Mouse (Mus musculus) hindlimb bud, embryonic 11.5 days (tissue): ENCODE data around the gene Rbbp9.
"Not testable (repeated sequence)": the region's sequence is repeated elsewhere in the genome, so short reads cannot be mapped to it uniquely, and the experiment has no call there.

ENCODE experiments used
- DNase-seq: peaks from one replicate; pipeline ENCODE4 v3.0.0-alpha.2; 2012; ENCODE audit warnings: low read depth, low spot score; ENCODE audit errors: extremely low spot score

The Rbbp9 gene

GRCm38 (mm10) chr2:144550529-144550928 lies at the start of gene Rbbp9:
Gene Rbbp9 (minus strand): TSS chr2:144550869.
- DNase-seq: peak; percentile 73

GRCm38 (mm10) chr2:144599831-144600687 lies 49.4 kb upstream of the Rbbp9 start, which contains the start of gene Dtd1:
Gene Dtd1 (plus strand): TSS chr2:144599897.
- DNase-seq: no peak

- no peak for DNase-seq
Observed at GRCm38 (mm10) chr2:144598006-144598405, 47.3 kb upstream of the Rbbp9 start.

GRCm38 (mm10) chr2:144593951-144594651 lies 43.4 kb upstream of the Rbbp9 start, which contains the start of gene Smim26:
Gene Smim26 (plus strand): TSS chr2:144594054.
- no peak for DNase-seq

GRCm38 (mm10) chr2:144593036-144593435 lies 42.4 kb upstream of the Rbbp9 start:
- not testable (repeated sequence) for DNase-seq

- no peak for DNase-seq
Observed at GRCm38 (mm10) chr2:144588723-144589122, 38.1 kb upstream of the Rbbp9 start.

- DNase-seq: peak; percentile 95
Observed at GRCm38 (mm10) chr2:144555820-144556552, 5.3 kb upstream of the Rbbp9 start, which contains the start of gene Sec23b. Gene Sec23b (plus strand): TSS chr2:144556229.

- peak; percentile 12 for DNase-seq
Observed at GRCm38 (mm10) chr2:144555286-144555819, 4.7 kb upstream of the Rbbp9 start.

- DNase-seq: no peak
Observed at GRCm38 (mm10) chr2:144553905-144554304, 3.2 kb upstream of the Rbbp9 start.

- DNase-seq: no peak
Observed at GRCm38 (mm10) chr2:144547559-144547958, 3.1 kb downstream of the Rbbp9 start.

GRCm38 (mm10) chr2:144545481-144545880 lies 5.2 kb downstream of the Rbbp9 start:
- no peak for DNase-seq

- no peak for DNase-seq
Observed at GRCm38 (mm10) chr2:144545061-144545460, 5.6 kb downstream of the Rbbp9 start.

- DNase-seq: no peak
Observed at GRCm38 (mm10) chr2:144544630-144545029, 6.0 kb downstream of the Rbbp9 start.

- DNase-seq: no peak
Observed at GRCm38 (mm10) chr2:144543670-144544069, 7.0 kb downstream of the Rbbp9 start.

GRCm38 (mm10) chr2:144541246-144541645 lies 9.4 kb downstream of the Rbbp9 start:
- no peak for DNase-seq

GRCm38 (mm10) chr2:144537123-144537522 lies 13.5 kb downstream of the Rbbp9 start:
- DNase-seq: no peak

- no peak for DNase-seq
Observed at GRCm38 (mm10) chr2:144527821-144528174, 22.9 kb downstream of the Rbbp9 start.

- DNase-seq: peak; percentile 91
Observed at GRCm38 (mm10) chr2:144526981-144527820, 23.5 kb downstream of the Rbbp9 start, which contains the start of the genes Dzank1 and Polr3f. Gene Dzank1 (minus strand): TSS chr2:144527414. Gene Polr3f (plus strand): TSS chr2:144527718.

GRCm38 (mm10) chr2:144525856-144526255 lies 24.8 kb downstream of the Rbbp9 start:
- no peak for DNase-seq

- no peak for DNase-seq
Observed at GRCm38 (mm10) chr2:144519772-144520171, 30.9 kb downstream of the Rbbp9 start.
